Mouse (Mus musculus): ENCODE measurements around the gene Iqcj. TPM values are rescaled to one million over a fixed set of nuclear protein-coding genes. Genes with fewer than 3 reads are reported as not detected.
A peak's percentile ranks its signal among the peaks of the same experiment; 100 is the strongest.
"Not testable (repeated sequence)": the region's sequence is repeated elsewhere in the genome, so short reads cannot be mapped to it uniquely, and the experiment has no call there.

Iqcj gene
- total RNA-seq, 2 experiments from 2014 or later: 2.4 to 4.6 TPM

DNA sequence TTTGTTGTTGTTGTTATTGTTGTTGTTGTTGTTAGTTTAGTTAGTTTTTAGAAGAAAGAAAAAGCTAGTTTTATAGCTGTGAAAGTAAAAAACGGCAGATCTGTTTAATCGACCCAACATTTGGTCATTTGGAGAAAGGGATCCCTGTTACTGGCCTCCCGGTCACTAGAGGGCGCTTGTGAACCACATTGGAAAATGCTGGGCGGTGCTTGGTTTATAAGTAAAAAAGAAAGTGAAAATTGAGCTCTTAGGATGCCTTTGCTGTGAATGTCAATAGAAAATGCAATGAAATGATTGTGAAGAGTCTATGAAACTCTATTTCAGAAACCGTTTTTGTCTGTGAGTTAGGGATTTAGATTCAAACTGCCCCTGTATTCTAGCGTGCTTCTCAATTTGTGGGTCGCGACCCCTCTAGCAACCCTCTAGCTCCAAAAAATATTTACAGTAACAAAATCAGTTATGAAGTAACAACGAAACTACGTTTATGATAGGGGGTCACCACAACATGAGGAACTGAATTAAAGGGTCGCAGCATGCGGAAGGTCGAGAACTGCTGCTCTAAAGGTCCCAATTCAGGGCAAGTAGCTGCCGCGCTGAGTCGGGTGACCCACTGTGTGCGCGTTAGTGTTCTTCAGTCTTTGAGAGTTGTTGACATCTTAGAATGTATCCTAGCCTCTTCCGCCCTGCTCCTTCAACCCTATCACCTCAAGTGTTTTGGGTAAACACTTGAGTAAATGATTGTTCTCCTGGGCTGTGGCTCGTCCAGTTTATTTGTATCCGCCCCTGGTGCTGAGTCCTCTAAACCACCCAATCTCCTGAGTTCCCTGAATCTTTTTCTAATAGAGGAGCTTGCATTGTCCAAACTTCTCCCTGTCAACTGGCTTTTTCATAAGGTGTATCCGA is 164.6 kb downstream of the Iqcj start:
- DNase-seq (ENCODE audit: low spot score in 2 of 2): peak; percentile 75 to 84
- intact Hi-C loops (cut with DNase I): loop anchor here (2.0 to 5.0 kb wide), 2 partner anchors 486 to 636 kb away; partner anchors contain the start of gene Il12a

DNA sequence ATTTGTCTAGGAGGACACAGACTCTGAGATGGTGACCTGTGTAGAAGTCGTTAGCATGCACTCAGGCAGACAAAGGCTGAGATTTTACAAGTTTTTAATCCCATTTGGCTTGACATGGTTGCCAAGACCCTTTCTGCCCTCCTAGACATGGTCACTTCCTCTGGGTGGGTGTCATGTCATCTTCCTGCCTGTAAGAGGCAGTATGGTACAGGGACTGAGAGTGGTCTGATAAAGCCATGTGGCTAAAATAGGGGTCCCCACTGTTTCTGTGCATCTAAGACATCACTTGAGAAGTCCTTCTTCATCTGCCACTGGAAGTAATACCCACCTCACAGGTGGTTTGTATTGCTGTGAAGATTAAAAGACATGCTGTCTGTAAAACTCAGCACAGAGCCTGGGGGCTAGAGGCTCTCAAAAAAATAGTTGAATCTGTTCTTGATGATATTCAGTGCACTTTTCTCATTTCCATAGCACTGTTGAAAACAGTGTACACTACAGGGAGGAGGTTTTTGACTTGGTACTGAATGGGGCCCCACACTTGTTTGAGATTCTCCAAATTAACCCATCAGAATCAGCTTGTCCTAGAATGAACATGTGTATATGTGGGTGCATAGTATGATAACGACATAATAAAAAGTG is 167.3 kb downstream of the Iqcj start:
- peak in 1 of 2 experiments; percentile 40 for DNase-seq (ENCODE audit: low spot score in 2 of 2)
- intact Hi-C loops (cut with DNase I): loop anchor here (5.0 kb wide), 1 partner anchor 633 kb away; the partner anchor contains the start of gene Il12a

DNA sequence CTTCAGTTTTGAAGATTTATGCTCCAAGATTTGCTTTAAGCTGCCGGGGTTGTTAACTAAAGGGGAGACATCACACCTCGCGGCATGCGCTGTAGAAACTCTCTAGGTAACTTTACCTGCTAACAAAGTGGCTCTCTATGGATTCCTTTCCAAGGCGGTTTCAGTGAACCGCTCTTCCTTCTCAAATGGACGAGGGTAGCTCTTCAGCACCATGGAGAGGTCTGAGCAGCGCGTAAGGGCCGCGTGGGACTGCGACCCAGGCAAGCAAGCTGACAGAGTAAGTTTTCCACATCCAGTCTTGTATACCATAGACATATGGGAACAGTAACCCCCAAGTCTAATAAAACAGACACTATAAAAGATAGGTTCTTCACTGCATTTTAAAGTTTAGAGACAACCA is 172.7 kb downstream of the Iqcj start, which contains the start of gene Schip1:
Gene Schip1, plus strand, starts transcription at position 72 of the 400 bp plus-strand sequence.
- no peak for DNase-seq (ENCODE audit: low spot score in 2 of 2)
- intact Hi-C loops (cut with DNase I): no loop called here

DNA sequence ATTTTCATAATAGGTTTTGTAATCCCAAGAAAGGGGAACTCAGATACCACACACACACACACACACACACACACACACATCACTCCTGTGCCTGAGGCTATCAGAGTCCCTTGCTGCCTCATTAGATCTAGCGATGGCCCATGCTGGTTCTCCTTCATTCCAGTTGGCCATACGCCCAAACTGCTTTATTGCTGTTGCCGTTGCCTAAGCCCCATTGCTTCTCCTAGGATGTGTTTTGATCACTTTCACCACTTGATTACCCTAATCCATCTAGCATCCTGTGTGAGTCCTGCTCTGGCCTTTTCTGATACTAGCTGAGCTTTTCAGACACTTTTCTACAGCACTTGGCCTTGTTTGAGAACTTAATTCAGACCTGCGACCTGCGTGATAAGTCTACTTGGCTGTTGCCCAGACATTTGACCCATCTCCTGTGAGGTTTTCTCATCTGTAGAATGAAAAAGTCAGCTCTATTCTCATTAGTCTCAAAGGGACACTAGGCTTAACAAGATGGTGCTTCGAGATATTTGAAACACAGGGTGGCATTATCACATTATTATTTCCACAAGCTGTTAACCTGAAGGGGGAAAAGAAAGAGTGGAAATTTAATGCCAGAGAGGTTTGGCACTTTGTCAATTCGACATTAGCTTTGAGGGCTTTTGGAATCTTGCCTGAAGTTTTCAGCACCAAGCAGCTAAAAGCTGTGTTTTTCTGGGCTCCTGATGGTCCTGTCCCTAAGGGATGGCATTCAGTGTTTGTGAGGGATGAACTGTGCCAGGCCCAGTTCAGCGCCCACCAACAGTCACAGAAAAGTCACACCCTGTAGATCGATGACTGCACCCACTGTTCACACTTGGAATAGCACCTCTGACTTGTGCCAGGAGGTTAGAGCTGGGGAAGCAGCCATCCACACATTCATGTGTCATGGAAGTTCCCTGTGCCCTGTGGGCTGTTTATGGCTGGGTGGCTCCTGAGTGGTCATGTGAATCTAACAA is 179.7 kb downstream of the Iqcj start:
- intact Hi-C loops (cut with DNase I): no loop called here

DNA sequence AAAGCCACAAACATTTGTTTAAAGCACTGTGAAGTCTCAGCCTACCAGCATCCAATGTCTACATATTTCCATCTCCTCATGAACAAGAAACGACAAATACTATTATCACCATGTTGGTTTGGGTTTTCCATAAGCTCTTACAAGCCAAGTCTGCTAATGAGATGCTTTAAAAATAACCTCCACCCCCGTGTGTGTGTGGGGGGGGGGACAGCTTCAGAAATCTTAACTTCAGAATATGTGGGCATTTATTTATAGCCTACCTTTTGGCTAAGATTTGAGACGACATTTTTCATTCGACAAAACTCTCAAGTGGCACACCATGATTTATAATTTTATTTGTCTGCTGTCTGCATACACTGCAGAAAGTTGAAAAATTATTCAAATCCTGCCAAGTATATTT is 185.4 kb downstream of the Iqcj start:
- peak in 1 of 2 experiments; percentile 63 for DNase-seq (ENCODE audit: low spot score in 2 of 2)
- intact Hi-C loops (cut with DNase I): no loop called here

More for the DNA sequence above, 179.7 kb downstream of the Iqcj start:
- no peak for DNase-seq (ENCODE audit: low spot score in 2 of 2)

DNA sequence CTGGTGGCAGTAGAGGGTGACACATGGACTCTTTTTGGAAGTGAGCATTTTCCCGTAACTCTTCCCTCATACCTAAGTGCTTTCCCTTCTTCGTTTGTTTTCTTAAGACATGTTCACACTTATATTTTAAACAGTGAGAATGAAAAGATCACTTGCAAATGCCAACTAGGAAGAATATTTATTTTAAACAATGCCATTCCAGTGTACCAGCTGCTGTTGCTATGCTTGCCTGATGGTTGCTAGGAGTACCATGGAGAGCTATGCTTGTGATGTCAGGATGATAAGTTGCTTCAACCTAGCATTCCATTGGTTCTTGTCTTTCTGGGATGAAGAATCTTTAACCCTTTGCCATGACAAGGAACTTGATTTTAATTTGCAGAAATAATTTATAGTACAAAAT is 193.0 kb downstream of the Iqcj start:
- peak in 1 of 2 experiments; percentile 59 for DNase-seq (ENCODE audit: low spot score in 2 of 2)
- intact Hi-C loops (cut with DNase I): loop anchor here (10.0 kb wide), 1 partner anchor 160 kb away; no protein-coding TSS in a partner anchor

DNA sequence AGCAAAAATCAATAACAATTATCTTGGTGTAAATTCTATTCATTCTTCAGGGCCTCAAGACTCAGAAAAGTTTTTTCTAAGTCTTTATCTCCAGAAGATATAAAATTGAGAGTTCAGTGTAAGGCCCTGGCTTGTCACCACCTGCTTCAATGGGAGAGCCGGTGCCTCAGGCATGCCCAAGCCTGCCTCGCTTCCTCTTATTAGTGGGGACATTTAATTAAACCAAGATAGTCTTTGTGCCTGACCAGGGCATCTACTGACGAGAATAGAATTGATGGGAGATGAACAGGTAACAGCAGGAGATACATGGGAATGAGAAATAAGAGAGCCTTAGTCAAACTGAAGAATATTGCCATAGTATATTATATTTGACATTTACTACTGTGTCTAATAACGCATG is 200.1 kb downstream of the Iqcj start:
- DNase-seq (ENCODE audit: low spot score in 2 of 2): no peak
- intact Hi-C loops (cut with DNase I): no loop called here

DNA sequence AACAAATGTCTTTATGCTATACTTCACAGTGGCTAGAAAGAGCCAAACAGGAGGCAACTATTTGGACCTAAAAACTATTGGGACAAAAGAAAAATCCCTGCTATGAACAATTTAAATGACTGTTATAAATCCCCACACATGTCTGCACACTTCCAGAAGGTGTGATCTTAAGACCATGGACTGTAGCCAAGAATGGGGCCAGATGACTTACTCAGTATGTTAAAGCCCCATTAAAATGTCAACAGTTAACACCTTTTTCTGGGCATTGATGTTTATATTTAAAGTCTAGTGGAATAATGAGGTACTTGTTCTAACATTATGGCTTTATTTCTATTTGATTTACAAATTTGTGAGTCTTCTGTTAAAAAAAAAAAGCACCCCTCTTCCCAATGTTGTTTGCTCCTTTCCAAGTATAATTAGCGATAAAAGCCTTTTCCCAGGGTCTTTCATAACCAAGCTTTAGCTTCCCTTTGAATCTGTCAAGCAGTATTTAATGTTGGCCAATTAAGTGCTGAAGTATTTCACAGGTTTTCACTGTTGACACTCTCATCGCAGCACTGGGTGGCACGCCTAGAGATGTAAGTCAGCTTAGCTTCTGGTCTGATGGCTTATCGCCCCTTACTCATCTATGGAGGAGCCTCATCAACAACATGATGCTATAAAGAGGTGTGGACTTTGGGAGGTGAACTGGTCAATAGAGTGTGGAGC is 204.9 kb downstream of the Iqcj start:
- intact Hi-C loops (cut with DNase I): no loop called here
- no peak for DNase-seq (ENCODE audit: low spot score in 2 of 2)

DNA sequence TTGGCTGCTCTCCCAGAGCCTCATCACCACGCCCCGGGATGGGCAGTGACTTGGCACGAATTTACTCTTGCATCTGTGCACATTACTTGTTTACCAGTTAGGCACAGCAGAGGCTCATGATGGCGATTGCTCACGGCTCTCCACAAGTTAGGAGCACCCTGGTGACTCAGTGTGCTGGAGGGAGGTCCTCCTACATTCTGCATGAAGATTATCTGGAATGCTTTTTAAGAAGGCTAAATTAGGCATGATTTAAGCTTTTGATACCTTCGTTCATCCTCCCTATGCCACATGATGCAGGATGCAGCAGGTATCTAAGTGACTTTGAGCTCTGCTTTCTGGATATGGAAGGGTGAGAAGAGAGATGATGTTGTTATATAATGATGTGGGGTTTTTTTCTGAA is 207.5 kb downstream of the Iqcj start:
- intact Hi-C loops (cut with DNase I): not testable (repeated sequence)
- DNase-seq (ENCODE audit: low spot score in 2 of 2): peak in 1 of 2 experiments; percentile 37

DNA sequence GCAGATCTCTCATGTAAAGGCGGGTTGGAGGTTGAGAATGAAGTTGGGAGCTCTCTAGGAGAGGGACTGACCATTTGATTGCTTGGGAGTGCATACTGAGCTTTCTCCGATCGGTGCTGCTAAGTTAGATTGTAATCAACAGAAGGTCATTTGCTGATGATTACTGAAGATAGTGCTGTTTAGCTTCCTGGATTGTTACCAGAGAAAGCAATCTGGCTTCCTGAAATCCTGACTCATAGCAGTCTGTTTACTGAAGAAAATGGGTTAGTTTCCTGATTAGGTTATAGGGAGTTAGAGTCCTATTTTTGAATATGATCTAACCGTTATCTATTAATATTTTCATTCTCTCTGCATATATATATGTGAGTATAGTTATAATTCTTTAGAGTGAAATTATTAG is 209.3 kb downstream of the Iqcj start:
- intact Hi-C loops (cut with DNase I): no loop called here
- no peak for DNase-seq (ENCODE audit: low spot score in 2 of 2)

DNA sequence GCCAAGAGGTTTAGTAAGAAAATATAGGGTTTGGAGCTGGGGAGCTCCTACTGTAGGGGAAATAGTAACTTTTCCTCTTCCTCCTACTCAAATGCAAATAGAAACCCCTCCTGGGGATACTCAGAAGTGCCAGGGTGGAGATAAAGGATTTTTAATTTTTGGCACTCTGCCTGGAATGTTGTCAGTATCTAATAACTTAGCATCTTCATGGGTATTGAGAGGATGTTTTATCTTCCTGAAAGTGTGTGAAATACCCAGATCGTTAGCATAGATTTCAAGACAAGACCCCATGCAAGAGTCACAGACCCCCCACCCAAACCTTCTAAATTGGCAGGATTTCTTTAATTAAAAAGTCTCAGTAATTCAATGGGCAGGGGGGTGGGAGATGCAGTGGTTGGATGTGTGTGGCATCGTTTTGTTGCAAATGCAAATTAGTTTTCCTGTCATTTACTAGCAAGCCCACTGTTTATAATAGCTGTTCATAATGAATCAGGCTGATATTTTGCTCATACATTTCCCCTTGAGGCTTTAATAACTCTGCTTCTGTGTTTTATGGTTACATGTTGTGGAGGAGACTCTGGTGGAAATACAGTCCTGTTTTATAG is 213.2 kb downstream of the Iqcj start:
- no peak for DNase-seq (ENCODE audit: low spot score in 2 of 2)
- intact Hi-C loops (cut with DNase I): no loop called here

Other genes with a start within 250 kb of the Iqcj start
- 10 to 100 TPM in 1 of 2 experiments, 1 to 10 TPM in 1; 9.0 to 14.8 TPM for gene Iqschfp, start within 50 bp of the Iqcj start, total RNA-seq (2021)
- 100 to 1,000 TPM; 277 to 334 TPM for gene Schip1, start 172.6 kb downstream of the Iqcj start, total RNA-seq (2021)